Mouse (Mus musculus) layer of hippocampus, adult 11-12 months (tissue): ENCODE measurements at regions not wholly inside any gene's neighbourhood (a gene's known extent, or its start where the extent isn't known, plus 50 kb on each side); places are given as distances from the start of the nearest gene placed in this dataset.
A peak's percentile ranks its signal among the peaks of the same experiment; 100 is the strongest.

ENCODE experiments used
- DNase-seq: peaks from one replicate; pipeline ENCODE4 v3.0.0; 2022; ENCODE audit warnings: low spot score

GRCm38 (mm10) chr3:70957470-70957869, 950.1 kb downstream of the Otol1 start:
- DNase-seq: no peak

GRCm38 (mm10) chr3:70962498-70962897, 955.1 kb downstream of the Otol1 start:
- peak; percentile 5 for DNase-seq

GRCm38 (mm10) chr3:70976945-70977344, 969.5 kb downstream of the Otol1 start:
- DNase-seq: no peak

GRCm38 (mm10) chr3:70990916-70991315, 983.5 kb downstream of the Otol1 start:
- no peak for DNase-seq

DNA sequence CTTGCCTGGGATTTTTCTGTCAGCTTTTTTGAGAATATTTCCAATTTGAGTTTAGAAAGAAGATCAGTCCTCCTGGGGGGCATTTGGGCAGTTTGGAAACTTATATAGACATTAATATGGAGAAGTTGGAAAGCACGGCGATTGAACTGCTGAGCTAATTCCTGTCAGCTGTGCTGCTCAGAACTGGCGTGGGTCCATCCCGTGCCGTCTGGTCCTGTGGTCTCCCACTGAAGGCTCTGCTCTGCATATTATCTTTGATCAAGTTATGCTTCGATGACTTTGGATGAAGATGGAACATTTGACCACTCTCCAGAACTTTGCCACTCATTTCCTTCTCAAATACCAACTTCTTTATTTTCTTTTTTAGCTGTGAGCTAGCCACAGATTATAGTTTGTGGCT, 995.6 kb downstream of the Otol1 start:
- DNase-seq: peak; percentile 16
